Mouse (Mus musculus) CD8-positive naive resting alpha-beta T cell, adult 57 days (primary cell): ENCODE measurements around the gene Denr. TPM values are rescaled to one million over a fixed set of nuclear protein-coding genes. Genes with fewer than 3 reads are reported as not detected.

ENCODE experiments used
- total RNA-seq: library from RNA; stranded (reverse); gene quantifications from one replicate; pipeline ENCODE4 v1.2.4, GENCODE M21; 2023

Gene Denr
- 41.4 TPM for total RNA-seq

GRCm38 (mm10) chr5:123906976-123907630 lies at the start of gene Denr:
Denr (plus strand) TSS chr5:123907175.

GRCm38 (mm10) chr5:123865365-123865764 lies 41.6 kb upstream of the Denr start, which contains the start of gene Hcar2:
Hcar2 (minus strand) TSS chr5:123865499.

GRCm38 (mm10) chr5:123879928-123880327 lies 27.0 kb upstream of the Denr start, which contains the start of gene Hcar1:
Hcar1 (minus strand) TSS chr5:123880020.

GRCm38 (mm10) chr5:123927118-123927517 lies 20.1 kb downstream of the Denr start, which contains the start of gene Gm43518:
Gm43518 (plus strand) TSS chr5:123927418.

GRCm38 (mm10) chr5:123930508-123930989 lies 23.6 kb downstream of the Denr start, which contains the start of gene Ccdc62:
Ccdc62 (plus strand) TSS chr5:123930679.

GRCm38 (mm10) chr5:123973299-123974178 lies 66.6 kb downstream of the Denr start, which contains the start of gene Hip1r:
Hip1r (plus strand) TSS chr5:123973628.

Other genes with a start within 250 kb of the Denr start
- gene Clip1, start 222.6 kb upstream of the Denr start, total RNA-seq = 78.6 TPM
- 90.1 TPM for gene Zcchc8, start 186.1 kb upstream of the Denr start, total RNA-seq
- gene Rsrc2, start 157.8 kb upstream of the Denr start, total RNA-seq = 238 TPM
- 0.95 TPM for gene Kntc1, start 157.5 kb upstream of the Denr start, total RNA-seq
- gene Hcar2, start 41.7 kb upstream of the Denr start, total RNA-seq = 2.3 TPM
- gene Hcar1, start 27.2 kb upstream of the Denr start, total RNA-seq = not detected
- not detected for gene Gm43518, start 20.2 kb downstream of the Denr start, total RNA-seq
- gene Ccdc62, start 23.5 kb downstream of the Denr start, total RNA-seq = 2.6 TPM
- gene Hip1r, start 66.5 kb downstream of the Denr start, total RNA-seq = 48.9 TPM
- gene Vps37b, start 125.1 kb downstream of the Denr start, total RNA-seq = 907 TPM
- 20.5 TPM for gene Abcb9, start 188.6 kb downstream of the Denr start, total RNA-seq
- gene Ogfod2, start 205.1 kb downstream of the Denr start, total RNA-seq = 17.5 TPM
- 37.0 TPM for gene Arl6ip4, start 208.9 kb downstream of the Denr start, total RNA-seq